ENCODE assay signal across 8 mouse cellular contexts in the genomic region with DNA sequence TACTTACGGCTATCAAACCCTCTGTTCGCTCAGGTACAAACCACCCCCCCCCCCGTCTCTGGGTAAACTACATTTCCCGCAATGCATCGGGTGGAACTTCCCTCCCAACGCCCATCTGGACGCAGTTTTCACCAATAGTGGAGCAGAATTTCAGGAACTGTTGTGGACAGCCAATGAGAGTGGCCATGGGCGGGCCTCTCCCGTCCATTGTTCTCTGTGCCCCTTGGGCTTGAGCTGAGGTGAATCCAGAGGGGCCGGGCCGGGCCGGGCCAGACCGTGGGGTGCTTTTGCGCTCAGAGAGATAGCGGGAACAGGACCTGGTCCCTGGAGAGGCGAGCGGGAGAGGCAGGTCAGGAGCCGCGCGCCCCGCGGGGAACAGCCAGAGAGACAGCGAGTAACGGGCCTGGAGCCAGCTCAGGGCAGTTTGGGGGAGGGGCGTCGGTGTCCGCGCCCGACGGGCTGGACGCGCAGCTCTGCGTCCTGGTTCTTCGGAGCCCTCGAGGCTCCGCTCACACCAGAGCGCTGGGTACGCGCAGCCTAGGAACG. TPM values are rescaled to one million over a fixed set of nuclear protein-coding genes. Genes with fewer than 3 reads are reported as not detected.
A peak's percentile ranks its signal among the peaks of the same experiment; 100 is the strongest.
DNase-seq lines count a peak whose midpoint lies in the region; ATAC-seq lines count a peak whose summit lies in the region.

Gene Zscan2 (plus strand): TSS at position 192 of the 546 bp plus-strand sequence.

- H3K4me1 ChIP-seq in forebrain, embryonic 14.5 days (ENCODE audit: control insufficient read depth, insufficient read depth, low read length), result peaks cover 17% of the 10 kb centered on the region
- H3K4me1 ChIP-seq in neural tube, embryonic 15.5 days, result peaks cover 48% of the 10 kb centered on the region

- ATAC-seq in forebrain, embryonic 14.5 days, result peak; percentile 98
- ATAC-seq in neural tube, embryonic 15.5 days (ENCODE audit: low FRiP score), result peak; percentile 98

- peak within 1 kb of the TSS; percentile 96 for H3K9ac ChIP-seq in forebrain, embryonic 14.5 days (ENCODE audit: low read length)
- peak within 1 kb of the TSS; percentile 89 for H3K9ac ChIP-seq in neural tube, embryonic 15.5 days (replicated peaks)

- intact Hi-C loops in heart, postnatal 14 days (cut with DNase I), result loop anchor here (5.0 kb wide), 1 partner anchor 131 kb away; the partner anchor contains the start of gene Zfp592

- peak within 1 kb of the TSS; percentile 91 for H3K27ac ChIP-seq in forebrain, embryonic 14.5 days (ENCODE audit: low read depth, low read length)
- H3K27ac ChIP-seq in neural tube, embryonic 15.5 days (replicated peaks), result peak within 1 kb of the TSS; percentile 90

- peaks cover 27% of the 10 kb centered on the region for H3K36me3 ChIP-seq in forebrain, embryonic 14.5 days (ENCODE audit: control insufficient read depth, insufficient read depth, low read length)
- peaks cover 17% of the 10 kb centered on the region for H3K36me3 ChIP-seq in neural tube, embryonic 15.5 days

- under 1% methylated on average over 40 of the region's 40 CpGs for WGBS in forebrain, embryonic 14.5 days
- WGBS in neural tube, embryonic 15.5 days, result under 1% methylated on average over 40 of the region's 40 CpGs

- peak within 1 kb of the TSS; percentile 83 for H3K4me3 ChIP-seq in forebrain, embryonic 14.5 days (ENCODE audit: low read depth, low read length)
- H3K4me3 ChIP-seq in neural tube, embryonic 15.5 days (replicated peaks), result peak within 1 kb of the TSS; percentile 82

- peak within 1 kb of the TSS; percentile 90 for H3K4me2 ChIP-seq in forebrain, embryonic 14.5 days (ENCODE audit: low read length)
- H3K4me2 ChIP-seq in neural tube, embryonic 15.5 days, result peak within 1 kb of the TSS; percentile 78

- H3K27me3 ChIP-seq in forebrain, embryonic 14.5 days (replicated peaks; ENCODE audit: control insufficient read depth, insufficient read depth, low read length), result no peaks in the 10 kb centered on the region
- H3K27me3 ChIP-seq in neural tube, embryonic 15.5 days (replicated peaks), result no peaks in the 10 kb centered on the region

- H3K9me3 ChIP-seq in forebrain, embryonic 14.5 days (replicated peaks; ENCODE audit: control insufficient read depth, low read length), result no peaks in the 10 kb centered on the region
- no peaks in the 10 kb centered on the region for H3K9me3 ChIP-seq in neural tube, embryonic 15.5 days (replicated peaks)

- peak; percentile 96 for DNase-seq in ES-CJ7 (ENCODE audit: low read depth, low spot score)
- peak; percentile 87 for DNase-seq in cerebellum, adult 11 months
- peak; percentile 99 for DNase-seq in forebrain, embryonic 14.5 days (ENCODE audit: low spot score)
- peak; percentile 86 to 89 for DNase-seq in heart, postnatal 14 days
- peak; percentile 92 for DNase-seq in layer of hippocampus, adult 11-12 months (ENCODE audit: low spot score)
- peak; percentile 93 to 94 for DNase-seq in lung, adult 18-20 months
- DNase-seq in testis, postnatal 14 days (ENCODE audit: low spot score), result peak; percentile 95

RNA-seq across cellular contexts. Expression of gene Zscan2, which starts in this region (rescaled TPM):
- 5.6 and 5.7 TPM in 2 replicates for polyA plus RNA-seq in forebrain, embryonic 14.5 days (2014; fragmentation: Nextera tagmentation; extraction: Ambion mirVana)
- 1 to 10 TPM; 5.2 to 7.0 TPM for total RNA-seq in heart, postnatal 14 days (2021)
- 3.3 and 3.9 TPM in 2 replicates for polyA plus RNA-seq in neural tube, embryonic 15.5 days (2015; fragmentation: Nextera tagmentation; extraction: Ambion mirVana)

Comparison
In these comparisons a context has a peak if more than half of its experiments do, and no peak if none do; other contexts are left out.
1. Peak in every context shown above with its lines: DNase-seq, ATAC-seq, H3K4me3 ChIP-seq and H3K27ac ChIP-seq.